Mouse (Mus musculus) lung, adult 2 months (tissue): Measurements from ENCODE around the gene Trex2.

Experiments used
- CTCF ChIP-seq: fragments of 200-500 bp; IDR thresholded peaks from 2 replicates; pipeline ENCODE4 v1.5.1; 2011; ENCODE audit warnings: mild to moderate bottlenecking, low read length, control low read depth; ENCODE audit not compliant: insufficient read depth
- POLR2A ChIP-seq: fragments of 200-500 bp; IDR thresholded peaks from 2 replicates; pipeline ENCODE4 v1.6.1; 2011; ENCODE audit warnings: low read depth, mild to moderate bottlenecking, control low read depth, low read length, borderline replicate concordance; ENCODE audit errors: extremely low read depth

GRCm38 (mm10) chrX:73384924-73385323 lies 50.2 kb downstream of the Trex2 start:
- TF ChIP-seq CTCF (no peak), POLR2A (no peak)
